Mouse (Mus musculus): Measurements from ENCODE around the gene Grik3. TPM values are rescaled to one million over a fixed set of nuclear protein-coding genes. Genes with fewer than 3 reads are reported as not detected.

Gene Grik3
- polyA plus RNA-seq, 1 experiment from 2014 or later: 0.23 TPM

- H3K4me2 ChIP-seq: no peak overlapping the region
- H3K27ac ChIP-seq (ENCODE audit: poor library complexity, severe bottlenecking): no peak overlapping the region
- no peaks in the 10 kb centered on the region for H3K9me3 ChIP-seq (replicated peaks)
- H3K27me3 ChIP-seq (replicated peaks): peaks cover 65% of the 10 kb centered on the region
- peaks cover 7% of the 10 kb centered on the region; the same call in 1 of the 2 replicates for H3K4me1 ChIP-seq (replicated peaks)
- no peak overlapping the region for H3K9ac ChIP-seq
- H3K4me3 ChIP-seq: no peak overlapping the region
- 24% methylated on average over 12 of the region's 12 CpGs for WGBS
- H3K36me3 ChIP-seq: no peaks in the 10 kb centered on the region
- ATAC-seq (ENCODE audit: insufficient number of reproducible peaks, low FRiP score): no peak
Observed at GRCm38 (mm10) chr4:125571651-125572311, 81.3 kb downstream of the Grik3 start.

- no peak for ATAC-seq (ENCODE audit: insufficient number of reproducible peaks, low FRiP score)
- peaks cover 7% of the 10 kb centered on the region; the same call in 1 of the 2 replicates for H3K4me1 ChIP-seq (replicated peaks)
- peaks cover 65% of the 10 kb centered on the region for H3K27me3 ChIP-seq (replicated peaks)
- no peaks in the 10 kb centered on the region for H3K36me3 ChIP-seq
- no peak overlapping the region for H3K4me3 ChIP-seq
- no peak overlapping the region for H3K4me2 ChIP-seq
- no peaks in the 10 kb centered on the region for H3K9me3 ChIP-seq (replicated peaks)
- no peak overlapping the region for H3K27ac ChIP-seq (ENCODE audit: poor library complexity, severe bottlenecking)
- no peak overlapping the region for H3K9ac ChIP-seq
- 4% methylated on average over 5 of the region's 5 CpGs for WGBS
Observed at GRCm38 (mm10) chr4:125572312-125572663, 81.8 kb downstream of the Grik3 start.

- Histone ChIP-seq H3K27ac (ENCODE audit: poor library complexity, severe bottlenecking) (no peak overlapping the region), H3K9ac (no peak overlapping the region), H3K9me3 (replicated peaks) (no peaks in the 10 kb centered on the region), H3K4me1 (replicated peaks) (peaks cover 7% of the 10 kb centered on the region; the same call in 1 of the 2 replicates), H3K27me3 (replicated peaks) (peaks cover 65% of the 10 kb centered on the region), H3K36me3 (no peaks in the 10 kb centered on the region), H3K4me2 (no peak overlapping the region), H3K4me3 (no peak overlapping the region)
- no peak for ATAC-seq (ENCODE audit: insufficient number of reproducible peaks, low FRiP score)
- WGBS: 30% methylated on average over 5 of the region's 5 CpGs
Observed at GRCm38 (mm10) chr4:125573000-125573399, 82.5 kb downstream of the Grik3 start.

GRCm38 (mm10) chr4:125573951-125574675, 83.6 kb downstream of the Grik3 start:
- no peak overlapping the region for H3K4me3 ChIP-seq
- no peak overlapping the region for H3K27ac ChIP-seq (ENCODE audit: poor library complexity, severe bottlenecking)
- no peak; the same call in 1 of the 2 replicates for ATAC-seq (ENCODE audit: insufficient number of reproducible peaks, low FRiP score)
- H3K9me3 ChIP-seq (replicated peaks): no peaks in the 10 kb centered on the region
- 11% methylated on average over 11 of the region's 11 CpGs for WGBS
- no peaks in the 10 kb centered on the region for H3K36me3 ChIP-seq
- peaks cover 7% of the 10 kb centered on the region; the same call in 1 of the 2 replicates for H3K4me1 ChIP-seq (replicated peaks)
- H3K27me3 ChIP-seq (replicated peaks): peaks cover 61% of the 10 kb centered on the region
- no peak overlapping the region for H3K4me2 ChIP-seq
- H3K9ac ChIP-seq: no peak overlapping the region

GRCm38 (mm10) chr4:125580336-125580735, 89.8 kb downstream of the Grik3 start:
- H3K36me3 ChIP-seq: no peaks in the 10 kb centered on the region
- H3K4me3 ChIP-seq: no peak overlapping the region
- no peak overlapping the region for H3K27ac ChIP-seq (ENCODE audit: poor library complexity, severe bottlenecking)
- no peak overlapping the region for H3K9ac ChIP-seq
- no peak overlapping the region for H3K4me2 ChIP-seq
- 43% methylated on average over 5 of the region's 5 CpGs for WGBS
- ATAC-seq (ENCODE audit: insufficient number of reproducible peaks, low FRiP score): no peak
- H3K4me1 ChIP-seq (replicated peaks): no peaks in the 10 kb centered on the region
- H3K27me3 ChIP-seq (replicated peaks): peaks cover 6% of the 10 kb centered on the region; the same call in 1 of the 2 replicates
- no peaks in the 10 kb centered on the region for H3K9me3 ChIP-seq (replicated peaks)

GRCm38 (mm10) chr4:125583272-125583671, 92.8 kb downstream of the Grik3 start:
- no peak overlapping the region for H3K27ac ChIP-seq (ENCODE audit: poor library complexity, severe bottlenecking)
- H3K4me2 ChIP-seq: no peak overlapping the region
- WGBS: 70% methylated on average over 9 of the region's 9 CpGs
- H3K9me3 ChIP-seq (replicated peaks): no peaks in the 10 kb centered on the region
- H3K36me3 ChIP-seq: no peaks in the 10 kb centered on the region
- H3K4me1 ChIP-seq (replicated peaks): no peaks in the 10 kb centered on the region; the same call in 1 of the 2 replicates
- no peak for ATAC-seq (ENCODE audit: insufficient number of reproducible peaks, low FRiP score)
- H3K4me3 ChIP-seq: no peak overlapping the region
- H3K9ac ChIP-seq: no peak overlapping the region
- H3K27me3 ChIP-seq (replicated peaks): peaks cover 20% of the 10 kb centered on the region

GRCm38 (mm10) chr4:125583935-125584334, 93.4 kb downstream of the Grik3 start:
- peaks cover 27% of the 10 kb centered on the region for H3K27me3 ChIP-seq (replicated peaks)
- 56% methylated on average over 4 of the region's 4 CpGs for WGBS
- H3K9ac ChIP-seq: no peak overlapping the region
- no peaks in the 10 kb centered on the region for H3K36me3 ChIP-seq
- ATAC-seq (ENCODE audit: insufficient number of reproducible peaks, low FRiP score): no peak
- no peak overlapping the region for H3K4me3 ChIP-seq
- no peak overlapping the region for H3K4me2 ChIP-seq
- no peak overlapping the region for H3K27ac ChIP-seq (ENCODE audit: poor library complexity, severe bottlenecking)
- H3K4me1 ChIP-seq (replicated peaks): no peaks in the 10 kb centered on the region; the same call in 1 of the 2 replicates
- H3K9me3 ChIP-seq (replicated peaks): no peaks in the 10 kb centered on the region

- H3K27me3 ChIP-seq (replicated peaks): peaks cover 34% of the 10 kb centered on the region
- no peak overlapping the region for H3K27ac ChIP-seq (ENCODE audit: poor library complexity, severe bottlenecking)
- H3K9me3 ChIP-seq (replicated peaks): no peaks in the 10 kb centered on the region
- no peaks in the 10 kb centered on the region; the same call in 1 of the 2 replicates for H3K4me1 ChIP-seq (replicated peaks)
- no peak overlapping the region for H3K9ac ChIP-seq
- no peaks in the 10 kb centered on the region for H3K36me3 ChIP-seq
- H3K4me2 ChIP-seq: no peak overlapping the region
- ATAC-seq (ENCODE audit: insufficient number of reproducible peaks, low FRiP score): no peak
- 76% methylated on average over 3 of the region's 3 CpGs for WGBS
- no peak overlapping the region for H3K4me3 ChIP-seq
Observed at GRCm38 (mm10) chr4:125584676-125585075, 94.2 kb downstream of the Grik3 start.

- H3K4me2 ChIP-seq: no peak overlapping the region
Observed at GRCm38 (mm10) chr4:125587577-125587976, 97.1 kb downstream of the Grik3 start.

GRCm38 (mm10) chr4:125590241-125590919, 99.9 kb downstream of the Grik3 start:
- H3K27me3 ChIP-seq (replicated peaks): peaks cover 62% of the 10 kb centered on the region
- WGBS: 3% methylated on average over 14 of the region's 14 CpGs
- H3K9ac ChIP-seq: no peak overlapping the region
- H3K4me2 ChIP-seq: no peak overlapping the region
- no peak overlapping the region for H3K27ac ChIP-seq (ENCODE audit: poor library complexity, severe bottlenecking)
- H3K36me3 ChIP-seq: no peaks in the 10 kb centered on the region
- H3K4me3 ChIP-seq: no peak overlapping the region
- H3K9me3 ChIP-seq (replicated peaks): no peaks in the 10 kb centered on the region
- ATAC-seq (ENCODE audit: insufficient number of reproducible peaks, low FRiP score): no peak
- peaks cover 9% of the 10 kb centered on the region for H3K4me1 ChIP-seq (replicated peaks)

More at GRCm38 (mm10) chr4:125587577-125587976, 97.1 kb downstream of the Grik3 start:
- Histone ChIP-seq H3K9me3 (replicated peaks) (no peaks in the 10 kb centered on the region), H3K9ac (no peak overlapping the region), H3K27me3 (replicated peaks) (peaks cover 48% of the 10 kb centered on the region), H3K4me3 (no peak overlapping the region), H3K27ac (ENCODE audit: poor library complexity, severe bottlenecking) (no peak overlapping the region), H3K4me1 (replicated peaks) (peaks cover 9% of the 10 kb centered on the region), H3K36me3 (no peaks in the 10 kb centered on the region)
- WGBS: 25% methylated on average over 12 of the region's 12 CpGs
- no peak for ATAC-seq (ENCODE audit: insufficient number of reproducible peaks, low FRiP score)

GRCm38 (mm10) chr4:125592663-125593062, 102.2 kb downstream of the Grik3 start:
- peaks cover 9% of the 10 kb centered on the region for H3K4me1 ChIP-seq (replicated peaks)
- 42% methylated on average over 4 of the region's 4 CpGs for WGBS

More at GRCm38 (mm10) chr4:125592663-125593062, 102.2 kb downstream of the Grik3 start:
- H3K27ac ChIP-seq (ENCODE audit: poor library complexity, severe bottlenecking): no peak overlapping the region
- ATAC-seq (ENCODE audit: insufficient number of reproducible peaks, low FRiP score): no peak
- H3K4me2 ChIP-seq: no peak overlapping the region
- no peak overlapping the region for H3K9ac ChIP-seq
- H3K4me3 ChIP-seq: no peak overlapping the region
- no peaks in the 10 kb centered on the region for H3K36me3 ChIP-seq
- no peaks in the 10 kb centered on the region for H3K9me3 ChIP-seq (replicated peaks)
- H3K27me3 ChIP-seq (replicated peaks): peaks cover 66% of the 10 kb centered on the region

Data from heart, embryonic 12.5 days (tissue).